Mouse (Mus musculus) lung, postnatal 0 days (tissue): ENCODE results near the gene Tbc1d14. TPM values are rescaled to one million over a fixed set of nuclear protein-coding genes. Genes with fewer than 3 reads are reported as not detected.

ENCODE experiments used
- ATAC-seq: fragments of 200-750 bp; cut with Nextera tagmentation; 2 replicates; pipeline ENCODE4 v1.8.0; 2017; ENCODE audit warnings: moderate library complexity
- DNase-seq: peaks from one replicate; pipeline ENCODE4 v3.0.0-alpha.2; 2016; ENCODE audit warnings: low spot score
- H3K27ac ChIP-seq: fragments of 300-500 bp; sonication (generic); 2 replicates; pipeline ENCODE4 v1.5.1; 2014; ENCODE audit warnings: antibody characterized with exemption, mild to moderate bottlenecking, low read length, mixed read lengths
- H3K27me3 ChIP-seq: fragments of 300-500 bp; sonication (generic); replicated peaks from 2 replicates; pipeline ENCODE4 v1.6.1; 2014; ENCODE audit warnings: low read length, mixed read lengths; ENCODE audit not compliant: insufficient read depth
- H3K36me3 ChIP-seq: fragments of 300-500 bp; sonication (generic); 2 replicates; pipeline ENCODE4 v1.6.1; 2014; ENCODE audit warnings: low read length, mixed read lengths; ENCODE audit not compliant: insufficient read depth
- H3K4me1 ChIP-seq: fragments of 300-500 bp; sonication (generic); 2 replicates; pipeline ENCODE4 v1.6.1; 2014; ENCODE audit warnings: antibody characterized with exemption, low read depth, low read length, mixed read lengths; ENCODE audit not compliant: insufficient read depth
- H3K4me2 ChIP-seq: fragments of 300-500 bp; sonication (generic); replicated peaks from 2 replicates; pipeline ENCODE4 v1.6.1; 2014; ENCODE audit warnings: low read depth, mild to moderate bottlenecking, low read length, moderate library complexity, mixed read lengths
- H3K4me3 ChIP-seq: fragments of 300-500 bp; sonication (generic); 2 replicates; pipeline ENCODE4 v1.5.1; 2014; ENCODE audit warnings: low read depth, low read length
- H3K9ac ChIP-seq: fragments of 300-500 bp; sonication (generic); replicated peaks from 2 replicates; pipeline ENCODE4 v1.6.1; 2014; ENCODE audit warnings: low read depth, mild to moderate bottlenecking
- H3K9me3 ChIP-seq: fragments of 300-500 bp; sonication (generic); 2 replicates; pipeline ENCODE4 v1.6.1; 2016; ENCODE audit warnings: low read length, mixed read lengths
- CTCF ChIP-seq: IDR thresholded peaks from 2 replicates; pipeline ENCODE4 v1.5.1; 2016; ENCODE audit warnings: antibody characterized with exemption, mild to moderate bottlenecking
- EP300 ChIP-seq: IDR thresholded peaks from 2 replicates; pipeline ENCODE4 v1.6.1; 2016; ENCODE audit warnings: antibody characterized with exemption, mild to moderate bottlenecking, control low read depth
- WGBS: fragments of 180-500 bp; shearing (Covaris S2); extraction: QIAGEN DNeasy Blood & Tissue Kit; methylation state at CpG from one replicate; pipeline ENCODE4 v1.1.7; 2014; 5-methylcytosine and 5-hydroxymethylcytosine counted together
- polyA plus RNA-seq: library from polyadenylated mRNA; unstranded; fragments of >200 nt; fragmentation: Nextera tagmentation; extraction: Ambion mirVana; gene quantifications from 2 replicates; pipeline ENCODE4 v1.2.1, GENCODE M21; 2015

The Tbc1d14 gene
- polyA plus RNA-seq, 1 experiment from 2014 or later, result 15.0 TPM

GRCm38 (mm10) chr5:36598883-36599282 lies 5.8 kb upstream of the Tbc1d14 start:
- DNase-seq (no peak), ATAC-seq (no peak)
- no peak for TF ChIP-seq EP300
- TF ChIP-seq CTCF, result no peak
- H3K4me2 ChIP-seq, result no peak overlapping the region
- WGBS, result 67% methylated on average over 1 of the region's 1 CpGs
- H3K4me3 ChIP-seq, result no peak overlapping the region
- H3K9ac ChIP-seq, result no peak overlapping the region
- no peak overlapping the region for H3K27ac ChIP-seq
- H3K4me1 ChIP-seq, result no peaks in the 10 kb centered on the region
- peaks cover 11% of the 10 kb centered on the region; the same call in 1 of the 2 replicates for H3K36me3 ChIP-seq
- no peaks in the 10 kb centered on the region for H3K9me3 ChIP-seq
- H3K27me3 ChIP-seq, result no peaks in the 10 kb centered on the region

GRCm38 (mm10) chr5:36597653-36598052 lies 4.6 kb upstream of the Tbc1d14 start:
- H3K36me3 ChIP-seq, result peaks cover 11% of the 10 kb centered on the region; the same call in 1 of the 2 replicates
- no peak for DNase-seq
- no peak overlapping the region for H3K4me3 ChIP-seq
- TF ChIP-seq EP300 (no peak), CTCF (peak; percentile 58)
- no peaks in the 10 kb centered on the region for H3K9me3 ChIP-seq
- H3K27ac ChIP-seq, result no peak overlapping the region
- no peaks in the 10 kb centered on the region for H3K4me1 ChIP-seq
- H3K4me2 ChIP-seq, result no peak overlapping the region
- ATAC-seq, result 0 out of 2 replicates have a peak, but pooled peaks have one; percentile 41
- no peak overlapping the region for H3K9ac ChIP-seq
- no peaks in the 10 kb centered on the region for H3K27me3 ChIP-seq
- 29% methylated on average over 4 of the region's 4 CpGs for WGBS

DNA sequence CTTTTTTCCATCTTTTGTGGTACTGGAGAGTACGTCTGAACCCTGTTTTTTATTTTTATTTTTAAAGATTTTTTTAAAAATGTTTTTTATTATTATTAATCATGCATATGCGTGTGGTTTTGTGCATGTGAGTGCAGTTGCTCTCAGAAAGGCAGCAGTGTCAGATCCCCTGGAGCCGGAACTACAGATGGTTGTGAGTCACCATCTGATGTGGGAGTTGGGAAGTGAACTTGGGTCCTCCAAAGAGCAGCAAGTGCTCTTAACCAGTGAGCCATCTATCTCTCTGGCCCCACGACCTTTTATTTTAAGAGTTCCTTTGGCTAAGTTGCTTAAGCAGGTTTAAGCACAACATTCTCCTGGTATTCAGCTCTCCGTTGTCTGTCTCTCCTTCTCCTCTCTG lies 3.1 kb upstream of the Tbc1d14 start:
- DNase-seq, result no peak
- no peak for TF ChIP-seq EP300
- TF ChIP-seq CTCF, result no peak
- H3K9ac ChIP-seq, result no peak overlapping the region
- no peak overlapping the region for H3K4me3 ChIP-seq
- H3K4me1 ChIP-seq, result no peaks in the 10 kb centered on the region
- 0 out of 2 replicates have a peak, but pooled peaks cover 3% of the 10 kb centered on the region for H3K36me3 ChIP-seq
- H3K4me2 ChIP-seq, result no peak overlapping the region
- H3K27ac ChIP-seq, result no peak overlapping the region
- no peaks in the 10 kb centered on the region for H3K27me3 ChIP-seq
- H3K9me3 ChIP-seq, result no peaks in the 10 kb centered on the region
- no peak for ATAC-seq
- 65% methylated on average over 5 of the region's 5 CpGs for WGBS

DNA sequence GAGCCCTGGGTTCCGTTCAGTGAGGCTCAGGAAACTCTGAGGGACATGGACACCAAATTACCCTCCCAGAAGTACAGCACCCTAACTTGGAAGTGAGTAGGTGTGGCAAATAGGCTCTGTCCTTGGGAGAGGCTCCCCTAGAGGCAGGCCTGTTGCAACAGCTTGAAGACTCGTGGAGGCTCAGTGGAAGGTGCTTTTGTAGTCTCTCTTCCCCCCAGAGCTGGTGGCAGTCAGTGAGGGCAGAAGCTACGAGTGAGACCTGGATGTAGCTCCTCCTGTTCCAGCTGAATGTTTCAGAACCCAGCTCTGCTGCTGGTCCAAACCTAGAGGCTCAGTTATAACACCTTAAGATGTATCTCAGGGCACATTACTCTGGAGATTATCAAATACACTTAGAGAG lies 2.0 kb upstream of the Tbc1d14 start:
- H3K4me3 ChIP-seq, result no peak overlapping the region
- DNase-seq (no peak), ATAC-seq (no peak)
- H3K4me1 ChIP-seq, result no peaks in the 10 kb centered on the region
- WGBS, result 23% methylated on average over 3 of the region's 3 CpGs
- H3K9me3 ChIP-seq, result no peaks in the 10 kb centered on the region
- peak; percentile 34; the same call in 1 of the 2 replicates for TF ChIP-seq CTCF
- TF ChIP-seq EP300, result no peak
- H3K4me2 ChIP-seq, result no peak overlapping the region
- no peak overlapping the region for H3K9ac ChIP-seq
- H3K27ac ChIP-seq, result no peak overlapping the region
- H3K36me3 ChIP-seq, result no peaks in the 10 kb centered on the region
- H3K27me3 ChIP-seq, result no peaks in the 10 kb centered on the region

DNA sequence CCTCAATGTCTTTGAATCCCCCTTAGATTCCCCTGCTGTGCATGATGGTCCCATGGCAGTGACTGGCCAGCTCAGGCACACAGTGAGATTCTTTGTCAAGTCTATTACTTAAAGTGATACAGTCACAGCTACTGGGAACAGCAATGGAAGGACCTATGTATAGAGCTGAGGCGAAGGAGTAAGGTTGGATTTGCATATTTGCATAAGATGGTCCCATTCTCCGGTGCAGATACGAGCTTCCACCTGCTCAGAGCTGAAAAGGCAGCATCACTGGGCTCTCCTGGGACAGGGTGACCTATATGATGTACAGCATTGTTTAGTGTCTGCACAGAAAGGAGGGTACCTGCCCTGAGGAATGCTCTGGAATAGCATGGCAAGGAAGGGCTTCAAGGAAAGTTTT lies 1.3 kb upstream of the Tbc1d14 start:
- 71% methylated on average over 3 of the region's 3 CpGs for WGBS
- Histone ChIP-seq H3K9ac (no peak overlapping the region), H3K27ac (no peak overlapping the region), H3K4me1 (no peaks in the 10 kb centered on the region), H3K36me3 (no peaks in the 10 kb centered on the region), H3K4me3 (no peak overlapping the region), H3K27me3 (no peaks in the 10 kb centered on the region), H3K9me3 (no peaks in the 10 kb centered on the region), H3K4me2 (no peak overlapping the region)
- no peak for DNase-seq
- ATAC-seq, result no peak
- no peak for TF ChIP-seq CTCF
- no peak for TF ChIP-seq EP300

DNA sequence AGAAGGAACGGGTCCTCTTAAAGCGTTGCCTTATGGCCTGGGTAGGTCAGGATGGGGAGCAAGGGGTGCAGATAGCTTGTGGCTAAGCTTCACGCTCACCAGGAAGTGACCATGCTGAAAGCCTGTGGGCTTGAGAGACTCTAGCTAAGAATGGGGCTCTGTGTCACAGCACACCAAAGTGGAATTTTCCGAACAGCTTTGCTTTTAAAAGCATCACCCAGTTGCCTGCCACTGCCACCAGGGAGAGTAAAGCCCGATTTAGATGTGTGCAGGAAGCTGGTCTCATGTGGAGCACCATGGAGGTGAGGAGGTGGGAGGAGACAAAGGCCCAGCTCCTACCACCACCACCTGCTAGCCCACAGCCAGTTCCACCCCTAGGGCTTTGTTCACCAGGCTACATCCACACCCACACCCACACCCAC lies 2.6 kb downstream of the Tbc1d14 start:
- no peak for ATAC-seq
- 57% methylated on average over 5 of the region's 5 CpGs for WGBS
- H3K27ac ChIP-seq, result no peak overlapping the region

GRCm38 (mm10) chr5:36584299-36584698 lies 8.8 kb downstream of the Tbc1d14 start:
- Histone ChIP-seq H3K9me3 (no peaks in the 10 kb centered on the region), H3K27me3 (no peaks in the 10 kb centered on the region), H3K4me3 (no peak overlapping the region), H3K4me1 (peaks cover 7% of the 10 kb centered on the region; the same call in 1 of the 2 replicates), H3K36me3 (no peaks in the 10 kb centered on the region), H3K27ac (no peak overlapping the region), H3K4me2 (no peak overlapping the region), H3K9ac (no peak overlapping the region)
- no peak for ATAC-seq
- TF ChIP-seq CTCF, result peak; percentile 60
- no peak for TF ChIP-seq EP300
- WGBS, result 61% methylated on average over 6 of the region's 6 CpGs
- DNase-seq, result no peak

More for the DNA sequence above, 2.6 kb downstream of the Tbc1d14 start:
- H3K9me3 ChIP-seq, result no peaks in the 10 kb centered on the region
- TF ChIP-seq EP300, result no peak
- TF ChIP-seq CTCF, result no peak
- H3K4me1 ChIP-seq, result no peaks in the 10 kb centered on the region
- H3K36me3 ChIP-seq, result no peaks in the 10 kb centered on the region
- H3K9ac ChIP-seq, result no peak overlapping the region
- no peak overlapping the region for H3K4me3 ChIP-seq
- DNase-seq, result no peak
- no peaks in the 10 kb centered on the region for H3K27me3 ChIP-seq
- no peak overlapping the region for H3K4me2 ChIP-seq
